Mouse (Mus musculus): ENCODE data around the gene Tom1. TPM values are rescaled to one million over a fixed set of nuclear protein-coding genes. Genes with fewer than 3 reads are reported as not detected.

Gene Tom1
- polyA plus RNA-seq, 1 experiment from 2014 or later: 45.1 TPM

DNA sequence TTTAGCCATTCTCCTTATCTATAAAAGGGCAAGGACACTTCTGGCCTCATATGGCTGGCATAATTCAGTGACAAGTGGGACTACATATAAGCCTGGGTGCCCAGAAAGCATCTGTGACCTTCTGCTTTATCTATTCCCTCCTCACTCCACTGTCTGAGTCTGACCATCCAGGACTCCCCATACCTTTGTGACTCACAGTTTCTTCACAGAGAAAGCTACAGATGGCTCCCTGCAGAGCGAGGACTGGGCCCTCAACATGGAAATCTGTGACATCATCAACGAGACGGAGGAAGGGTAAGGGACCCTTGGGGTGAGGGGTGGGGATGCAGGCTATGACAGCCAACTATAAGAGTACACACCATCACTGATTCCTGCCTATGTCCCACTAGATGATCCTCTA, 14.3 kb downstream of the Tom1 start:
- Histone ChIP-seq H3K36me3 (peaks cover 5% of the 10 kb centered on the region; the same call in 1 of the 2 replicates), H3K9me3 (no peaks in the 10 kb centered on the region), H3K27me3 (no peaks in the 10 kb centered on the region), H3K4me3 (no peak overlapping the region), H3K27ac (no peak overlapping the region), H3K4me1 (no peaks in the 10 kb centered on the region), H3K9ac (no peak overlapping the region), H3K4me2 (no peak overlapping the region)
- ATAC-seq (ENCODE audit: insufficient number of reproducible peaks, low FRiP score, low TSS enrichment, low read depth): no peak
- 83% methylated on average over 3 of the region's 3 CpGs for WGBS

DNA sequence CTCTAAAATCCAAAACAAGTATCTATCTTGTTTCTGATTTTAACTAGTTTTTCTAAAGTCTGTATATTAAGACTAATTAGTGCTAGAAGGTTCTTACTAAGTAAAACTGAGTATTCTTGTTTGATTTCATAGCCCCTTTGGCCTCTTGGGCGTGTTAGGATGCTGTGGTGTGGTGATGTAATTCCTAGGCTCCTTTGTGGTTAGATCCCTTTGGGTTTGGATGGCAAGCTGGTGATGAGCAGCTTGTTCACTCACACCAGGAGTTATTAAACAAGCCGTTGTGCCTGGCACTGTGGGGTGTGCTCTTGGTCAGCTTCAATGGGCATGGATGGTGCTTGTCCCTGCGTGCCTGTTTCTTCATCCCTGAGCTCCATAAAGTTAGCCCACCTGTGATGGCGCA, 19.8 kb downstream of the Tom1 start:
- Histone ChIP-seq H3K9me3 (no peaks in the 10 kb centered on the region), H3K36me3 (peaks cover 27% of the 10 kb centered on the region), H3K9ac (no peak overlapping the region), H3K4me1 (no peaks in the 10 kb centered on the region), H3K4me2 (no peak overlapping the region), H3K4me3 (no peak overlapping the region), H3K27ac (no peak overlapping the region), H3K27me3 (no peaks in the 10 kb centered on the region)
- ATAC-seq (ENCODE audit: insufficient number of reproducible peaks, low FRiP score, low TSS enrichment, low read depth): no peak
- WGBS: 81% methylated on average over 4 of the region's 4 CpGs

DNA sequence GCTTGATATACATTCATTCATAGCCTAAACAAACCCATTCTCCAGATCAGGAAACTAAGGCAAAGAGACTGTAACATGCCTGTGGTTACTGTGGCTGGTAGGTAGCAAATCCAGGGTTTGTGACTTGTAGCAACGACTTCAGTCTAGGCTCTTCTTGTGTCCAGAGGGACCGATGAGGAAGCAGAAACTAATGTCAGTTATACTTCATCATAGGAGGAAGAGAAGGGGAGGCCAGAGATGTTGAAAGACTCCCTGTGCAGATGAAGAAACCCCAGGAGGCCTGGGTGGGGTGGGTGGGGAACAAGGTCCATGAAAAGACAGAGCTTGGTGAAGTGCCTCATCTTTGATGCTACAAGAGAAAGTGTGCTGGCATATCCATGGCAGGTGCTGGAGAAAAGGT, 22.2 kb downstream of the Tom1 start:
- no peak overlapping the region for H3K9ac ChIP-seq
- WGBS: 87% methylated on average over 2 of the region's 2 CpGs
- H3K9me3 ChIP-seq: no peaks in the 10 kb centered on the region
- no peaks in the 10 kb centered on the region for H3K4me1 ChIP-seq
- H3K27ac ChIP-seq: no peak overlapping the region
- no peak for ATAC-seq (ENCODE audit: insufficient number of reproducible peaks, low FRiP score, low TSS enrichment, low read depth)
- H3K36me3 ChIP-seq: peaks cover 38% of the 10 kb centered on the region
- no peaks in the 10 kb centered on the region for H3K27me3 ChIP-seq
- H3K4me2 ChIP-seq: no peak overlapping the region
- no peak overlapping the region for H3K4me3 ChIP-seq

DNA sequence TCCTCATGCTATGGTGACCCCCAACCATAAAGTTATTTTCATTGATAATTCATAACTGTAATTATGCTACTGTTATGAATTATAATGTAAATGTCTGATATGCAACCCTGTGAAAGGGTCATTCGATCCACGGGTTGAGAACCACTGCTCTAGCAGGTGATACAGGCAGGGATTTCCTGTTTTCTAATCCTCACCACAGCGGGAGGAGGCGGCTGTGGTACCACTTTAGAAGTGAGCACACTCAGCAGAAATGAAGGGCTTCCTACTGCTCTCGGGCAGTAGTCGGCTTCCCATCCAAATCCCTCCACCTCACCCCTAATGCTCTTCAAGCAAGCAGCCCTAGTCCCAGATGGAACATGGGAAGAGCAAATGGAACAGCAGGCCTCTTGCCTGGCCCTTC, 26.5 kb downstream of the Tom1 start:
- H3K4me3 ChIP-seq: no peak overlapping the region
- no peak overlapping the region for H3K27ac ChIP-seq
- H3K9me3 ChIP-seq: no peaks in the 10 kb centered on the region
- H3K4me1 ChIP-seq: no peaks in the 10 kb centered on the region
- peaks cover 50% of the 10 kb centered on the region for H3K36me3 ChIP-seq
- no peak overlapping the region for H3K9ac ChIP-seq
- no peaks in the 10 kb centered on the region for H3K27me3 ChIP-seq
- H3K4me2 ChIP-seq: no peak overlapping the region
- WGBS: 77% methylated on average over 6 of the region's 6 CpGs
- ATAC-seq (ENCODE audit: insufficient number of reproducible peaks, low FRiP score, low TSS enrichment, low read depth): no peak

DNA sequence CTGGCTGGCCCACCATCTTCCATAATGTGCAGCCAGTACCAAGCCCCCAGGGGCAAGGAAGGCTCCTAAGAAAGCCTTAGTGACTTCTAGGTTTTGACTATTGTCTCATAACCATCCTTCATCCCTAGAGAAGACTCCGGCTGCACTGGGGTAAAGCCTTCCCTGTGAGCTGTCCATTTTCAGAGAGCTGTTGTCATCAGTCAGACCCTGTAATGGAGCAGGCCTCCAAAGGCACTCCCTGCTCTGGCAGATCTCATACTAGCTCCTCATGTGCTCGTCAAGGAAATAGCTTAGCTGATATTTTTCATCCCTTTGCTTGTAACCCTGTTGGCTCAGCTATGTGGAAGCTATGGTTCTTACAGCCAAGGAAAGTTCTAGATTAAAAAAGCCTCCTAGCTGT, 27.3 kb downstream of the Tom1 start:
- no peak overlapping the region for H3K4me3 ChIP-seq
- peaks cover 56% of the 10 kb centered on the region for H3K36me3 ChIP-seq
- H3K4me1 ChIP-seq: no peaks in the 10 kb centered on the region
- H3K4me2 ChIP-seq: no peak overlapping the region
- no peaks in the 10 kb centered on the region for H3K27me3 ChIP-seq
- WGBS: 79% methylated on average over 2 of the region's 2 CpGs
- no peak for ATAC-seq (ENCODE audit: insufficient number of reproducible peaks, low FRiP score, low TSS enrichment, low read depth)
- H3K9me3 ChIP-seq: no peaks in the 10 kb centered on the region
- H3K9ac ChIP-seq: no peak overlapping the region
- no peak overlapping the region for H3K27ac ChIP-seq

DNA sequence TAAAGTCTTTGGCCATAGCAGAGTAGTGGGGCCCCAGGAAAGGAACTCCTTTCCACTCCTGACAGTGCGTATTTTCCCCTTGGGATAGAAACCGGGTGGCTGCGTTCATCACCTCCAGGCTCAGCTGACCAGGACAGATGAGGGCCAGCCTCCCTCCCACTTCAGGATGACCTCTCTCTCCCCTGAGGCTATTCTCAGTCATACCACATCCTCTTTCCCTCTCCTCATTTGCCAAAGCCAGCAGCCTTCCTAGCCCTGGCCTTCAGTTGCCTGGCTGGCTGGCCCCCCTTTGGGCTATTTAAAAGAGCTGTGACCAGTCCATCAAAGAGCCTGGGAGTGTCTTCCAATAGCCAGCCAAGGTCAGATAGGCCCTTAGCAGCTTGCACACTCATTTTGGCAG, 29.8 kb downstream of the Tom1 start:
- H3K36me3 ChIP-seq: peaks cover 52% of the 10 kb centered on the region
- 71% methylated on average over 3 of the region's 3 CpGs for WGBS

DNA sequence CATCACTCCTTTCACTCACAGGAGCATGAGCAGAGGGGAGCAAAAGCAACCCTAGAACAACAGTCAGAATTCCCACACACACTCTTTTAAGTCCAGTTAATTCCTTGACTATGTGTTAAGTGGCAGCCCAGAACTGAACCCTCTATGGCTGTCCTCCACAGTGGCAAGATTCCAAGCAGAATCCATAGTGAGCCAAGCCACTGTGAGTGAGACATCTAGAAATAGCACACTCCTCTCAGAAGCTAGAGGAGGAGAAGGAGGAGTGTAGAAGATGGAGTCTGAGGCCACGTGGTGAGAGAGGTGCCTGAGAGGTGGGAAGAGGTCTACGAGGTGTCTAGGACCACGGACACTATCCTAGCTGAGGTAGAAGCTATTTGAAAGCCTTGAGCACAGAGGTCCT, 31.3 kb downstream of the Tom1 start:
- Histone ChIP-seq H3K4me3 (no peak overlapping the region), H3K36me3 (peaks cover 45% of the 10 kb centered on the region), H3K27me3 (no peaks in the 10 kb centered on the region), H3K4me1 (no peaks in the 10 kb centered on the region), H3K4me2 (no peak overlapping the region), H3K27ac (no peak overlapping the region), H3K9ac (no peak overlapping the region), H3K9me3 (no peaks in the 10 kb centered on the region)
- WGBS: 91% methylated on average over 3 of the region's 3 CpGs
- ATAC-seq (ENCODE audit: insufficient number of reproducible peaks, low FRiP score, low TSS enrichment, low read depth): no peak

More for the DNA sequence above, 29.8 kb downstream of the Tom1 start:
- no peaks in the 10 kb centered on the region for H3K27me3 ChIP-seq
- H3K9ac ChIP-seq: no peak overlapping the region
- no peak overlapping the region for H3K4me2 ChIP-seq
- no peak overlapping the region for H3K4me3 ChIP-seq
- no peaks in the 10 kb centered on the region for H3K9me3 ChIP-seq
- no peak for ATAC-seq (ENCODE audit: insufficient number of reproducible peaks, low FRiP score, low TSS enrichment, low read depth)
- H3K27ac ChIP-seq: no peak overlapping the region
- no peaks in the 10 kb centered on the region for H3K4me1 ChIP-seq

DNA sequence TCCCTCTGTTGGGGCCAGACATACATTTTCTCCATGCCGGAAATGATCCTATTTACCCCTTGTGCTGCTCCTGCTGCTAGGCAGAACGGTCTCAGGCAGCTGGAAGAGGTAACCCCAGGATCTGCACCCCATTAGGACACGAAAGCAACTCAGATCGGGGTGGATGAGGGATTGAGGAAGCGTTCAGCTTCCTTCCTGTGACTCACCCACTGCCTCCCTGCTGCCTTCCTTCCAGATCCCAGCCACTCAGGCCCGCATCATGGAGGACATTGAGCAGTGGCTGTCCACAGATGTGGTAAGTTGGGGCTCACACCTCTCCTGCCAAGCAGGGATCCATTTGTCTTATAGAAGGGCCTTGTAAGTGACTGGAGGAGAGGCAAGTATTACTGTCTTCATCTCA, 33.8 kb downstream of the Tom1 start:
- Histone ChIP-seq H3K9ac (no peak overlapping the region), H3K9me3 (no peaks in the 10 kb centered on the region), H3K36me3 (peaks cover 35% of the 10 kb centered on the region), H3K4me1 (0 out of 2 replicates have a peak, but pooled peaks cover 2% of the 10 kb centered on the region), H3K27ac (no peak overlapping the region), H3K4me2 (no peak overlapping the region), H3K4me3 (no peak overlapping the region), H3K27me3 (no peaks in the 10 kb centered on the region)
- 71% methylated on average over 6 of the region's 6 CpGs for WGBS
- ATAC-seq (ENCODE audit: insufficient number of reproducible peaks, low FRiP score, low TSS enrichment, low read depth): no peak

DNA sequence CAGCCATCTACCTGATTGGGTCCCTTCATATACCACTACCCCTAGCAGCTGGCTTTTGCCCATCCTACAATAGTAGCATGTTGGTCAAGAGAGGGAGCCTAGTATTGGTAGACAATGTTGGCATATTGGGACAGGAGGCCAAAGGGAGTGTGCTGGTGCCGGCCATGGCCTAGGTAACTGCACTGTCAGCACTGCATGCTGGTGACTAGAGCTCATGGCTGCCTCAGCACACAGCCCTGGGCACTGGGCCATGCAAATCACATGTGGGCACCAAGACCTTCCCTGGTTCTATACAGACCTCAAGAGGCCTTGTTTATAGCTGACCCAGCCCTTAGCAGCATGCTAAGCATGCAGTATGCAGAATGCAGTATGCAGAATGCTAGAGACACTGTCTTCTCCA, 36.8 kb downstream of the Tom1 start:
- no peak for ATAC-seq (ENCODE audit: insufficient number of reproducible peaks, low FRiP score, low TSS enrichment, low read depth)
- Histone ChIP-seq H3K4me2 (no peak overlapping the region), H3K27me3 (no peaks in the 10 kb centered on the region), H3K27ac (no peak overlapping the region), H3K9me3 (no peaks in the 10 kb centered on the region), H3K4me3 (no peak overlapping the region), H3K9ac (no peak overlapping the region), H3K36me3 (0 out of 2 replicates have a peak, but pooled peaks cover 17% of the 10 kb centered on the region), H3K4me1 (0 out of 2 replicates have a peak, but pooled peaks cover 2% of the 10 kb centered on the region)
- 80% methylated on average over 1 of the region's 1 CpGs for WGBS

DNA sequence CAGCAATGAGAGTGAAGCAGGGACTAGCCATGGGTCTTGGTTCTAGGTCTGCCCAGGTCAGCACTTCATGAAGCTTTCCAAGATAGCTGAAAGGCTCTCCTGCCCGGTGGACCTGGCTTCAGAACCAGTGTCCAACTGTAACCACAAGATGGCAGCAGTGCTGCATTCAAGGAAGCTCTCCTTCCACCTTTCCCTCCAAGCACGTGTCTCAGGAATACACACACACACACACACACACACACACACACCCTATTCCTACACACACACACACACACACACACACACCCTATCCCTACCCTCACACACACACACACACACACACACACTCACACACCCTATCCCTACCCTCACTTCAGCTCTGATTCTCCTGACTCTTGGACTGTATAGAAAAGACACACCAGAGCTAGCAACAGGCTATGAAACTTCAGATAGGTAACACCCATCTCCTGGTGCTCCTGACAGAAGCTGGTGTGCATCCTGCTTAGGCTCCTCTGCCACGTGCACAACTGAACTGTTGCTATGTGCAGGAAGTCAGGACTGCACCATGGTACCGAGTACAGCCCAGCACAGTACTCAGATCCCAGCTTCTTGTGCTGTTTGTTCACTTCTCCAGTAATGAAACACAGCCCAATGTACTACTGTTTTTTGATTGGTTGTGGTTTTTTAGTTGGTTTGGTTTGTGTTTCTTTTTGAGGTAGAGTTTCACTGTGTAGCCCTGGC, 38.3 kb downstream of the Tom1 start:
- peak; percentile 32; the same call in 1 of the 2 replicates for ATAC-seq (ENCODE audit: insufficient number of reproducible peaks, low FRiP score, low TSS enrichment, low read depth)
- H3K27me3 ChIP-seq: no peaks in the 10 kb centered on the region
- H3K36me3 ChIP-seq: 0 out of 2 replicates have a peak, but pooled peaks cover 6% of the 10 kb centered on the region
- no peaks in the 10 kb centered on the region for H3K9me3 ChIP-seq
- 0 out of 2 replicates have a peak, but pooled peaks cover 2% of the 10 kb centered on the region for H3K4me1 ChIP-seq
- no peak overlapping the region for H3K4me3 ChIP-seq
- H3K27ac ChIP-seq: no peak overlapping the region
- WGBS: 26% methylated on average over 4 of the region's 4 CpGs
- no peak overlapping the region for H3K4me2 ChIP-seq
- H3K9ac ChIP-seq: no peak overlapping the region

DNA sequence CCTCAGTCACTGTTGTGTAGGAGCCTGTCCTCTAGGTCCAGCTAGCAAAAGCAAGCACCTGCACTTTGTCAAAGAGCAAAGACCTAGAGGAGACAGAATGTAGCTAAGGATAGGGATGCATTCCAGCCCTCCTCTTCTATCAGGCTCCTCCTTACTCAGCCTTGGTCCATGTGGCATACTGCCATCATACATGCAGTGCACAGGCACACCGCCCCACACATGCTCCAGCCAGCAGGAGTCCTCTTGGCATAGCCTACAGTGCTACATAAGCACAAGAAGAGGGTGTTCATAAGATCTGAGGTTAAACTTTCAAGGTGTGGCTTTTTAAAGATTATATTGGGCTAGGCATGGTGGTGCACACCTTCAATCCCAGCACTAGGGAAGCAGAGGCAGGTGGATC, 41.4 kb downstream of the Tom1 start:
- no peaks in the 10 kb centered on the region for H3K36me3 ChIP-seq
- ATAC-seq (ENCODE audit: insufficient number of reproducible peaks, low FRiP score, low TSS enrichment, low read depth): no peak
- no peak overlapping the region for H3K27ac ChIP-seq

DNA sequence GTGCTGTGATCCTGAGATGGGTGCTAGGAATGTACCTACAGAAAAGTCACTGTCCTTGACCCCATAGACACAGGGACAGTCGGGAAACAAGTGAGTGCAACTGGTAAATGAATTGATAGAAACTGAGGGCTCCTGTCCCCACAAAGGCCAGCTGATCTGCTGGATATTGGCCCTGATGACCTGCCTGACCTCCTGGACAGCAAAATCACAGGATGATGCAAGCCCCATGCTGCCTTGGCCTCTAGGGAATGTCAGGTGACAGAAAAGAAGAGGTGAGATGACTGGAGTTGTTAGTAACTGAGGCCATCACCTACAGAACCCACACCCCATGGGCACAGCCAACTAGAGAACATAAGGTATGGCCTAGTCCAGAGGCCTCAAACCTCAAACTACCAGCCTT, 44.7 kb downstream of the Tom1 start:
- no peaks in the 10 kb centered on the region for H3K9me3 ChIP-seq
- peaks cover under 1% of the 10 kb centered on the region; the same call in 1 of the 2 replicates for H3K4me1 ChIP-seq
- H3K9ac ChIP-seq: no peak overlapping the region
- no peak overlapping the region for H3K4me3 ChIP-seq
- no peaks in the 10 kb centered on the region for H3K27me3 ChIP-seq
- no peaks in the 10 kb centered on the region for H3K36me3 ChIP-seq
- no peak for ATAC-seq (ENCODE audit: insufficient number of reproducible peaks, low FRiP score, low TSS enrichment, low read depth)
- 71% methylated on average over 1 of the region's 1 CpGs for WGBS
- no peak overlapping the region for H3K4me2 ChIP-seq
- H3K27ac ChIP-seq: no peak overlapping the region

More for the DNA sequence above, 41.4 kb downstream of the Tom1 start:
- H3K9me3 ChIP-seq: no peaks in the 10 kb centered on the region
- no peak overlapping the region for H3K4me3 ChIP-seq
- 0 out of 2 replicates have a peak, but pooled peaks cover 2% of the 10 kb centered on the region for H3K4me1 ChIP-seq
- H3K9ac ChIP-seq: no peak overlapping the region
- no peaks in the 10 kb centered on the region for H3K27me3 ChIP-seq
- H3K4me2 ChIP-seq: no peak overlapping the region
- 70% methylated on average over 1 of the region's 1 CpGs for WGBS

Data from limb, embryonic 15.5 days (tissue).